Mouse (Mus musculus) left cerebral cortex, adult 2 months (tissue): ENCODE results near the gene Agpat4. TPM values are rescaled to one million over a fixed set of nuclear protein-coding genes. Genes with fewer than 3 reads are reported as not detected.

Experiments used
- DNase-seq, 2 experiments: peaks; one replicate each; pipeline ENCODE4 v3.0.0; 2021 to 2022; ENCODE audit warnings: low spot score in 2 of 2, mixed read lengths in 1 of 2; ENCODE audit errors: extremely low spot score in 1 of 2
- H3K27ac ChIP-seq: fragments of 200-600 bp; 2 replicates; pipeline ENCODE4 v1.8.1; 2022
- H3K4me3 ChIP-seq: fragments of 200-600 bp; 2 replicates; pipeline ENCODE4 v1.8.1; 2022
- CTCF ChIP-seq: fragments of 200-600 bp; IDR thresholded peaks from 2 replicates; pipeline ENCODE4 v1.8.1; 2022; ENCODE audit warnings: antibody characterized with exemption, mild to moderate bottlenecking, moderate library complexity
- intact Hi-C: fragments of 180-260 bp; cut with DNase I; formaldehyde crosslinking; loops from one replicate; pipeline ENCODE4 v1.15.1; 2025
- total RNA-seq, 2 experiments: library from RNA; stranded (reverse); gene quantifications; 2 replicates each; pipeline ENCODE4 v1.2.3; 2021

Gene Agpat4
- total RNA-seq, 2 experiments from 2014 or later, result 55.8 to 59.3 TPM

- Histone ChIP-seq H3K27ac (no peak overlapping the region), H3K4me3 (no peak overlapping the region)
- TF ChIP-seq CTCF, result no peak
- intact Hi-C loops, result no loop called here
- DNase-seq, result no peak
These were observed 86.1 kb downstream of the Agpat4 start for GRCm38 (mm10) chr17:12204689-12205014.

- Histone ChIP-seq H3K4me3 (no peak overlapping the region), H3K27ac (no peak overlapping the region)
- intact Hi-C loops, result no loop called here
- no peak for DNase-seq
- no peak for TF ChIP-seq CTCF
These were observed 86.7 kb downstream of the Agpat4 start for GRCm38 (mm10) chr17:12205015-12205693.

- no peak for DNase-seq
- TF ChIP-seq CTCF, result no peak
These were observed 87.2 kb downstream of the Agpat4 start for GRCm38 (mm10) chr17:12205694-12206075.

GRCm38 (mm10) chr17:12206248-12206647 is 87.7 kb downstream of the Agpat4 start:
- DNase-seq, result no peak
- H3K27ac ChIP-seq, result no peak overlapping the region
- intact Hi-C loops, result no loop called here
- no peak overlapping the region for H3K4me3 ChIP-seq
- TF ChIP-seq CTCF, result no peak

More at GRCm38 (mm10) chr17:12205694-12206075, 87.2 kb downstream of the Agpat4 start:
- no peak overlapping the region for H3K4me3 ChIP-seq
- intact Hi-C loops, result no loop called here
- no peak overlapping the region for H3K27ac ChIP-seq

- intact Hi-C loops, result no loop called here
- no peak for TF ChIP-seq CTCF
- DNase-seq, result no peak
- Histone ChIP-seq H3K27ac (no peak overlapping the region), H3K4me3 (no peak overlapping the region)
These were observed 88.6 kb downstream of the Agpat4 start for GRCm38 (mm10) chr17:12207022-12207548.

GRCm38 (mm10) chr17:12209481-12209880 is 91.0 kb downstream of the Agpat4 start:
- H3K4me3 ChIP-seq, result no peak overlapping the region
- intact Hi-C loops, result no loop called here
- no peak for TF ChIP-seq CTCF
- H3K27ac ChIP-seq, result no peak overlapping the region
- DNase-seq, result no peak

- peak; percentile 100 for TF ChIP-seq CTCF
- no peak overlapping the region; the same call in 1 of the 2 replicates for H3K27ac ChIP-seq
- intact Hi-C loops, result loop anchor here (1.0 kb wide), 1 partner anchor 171 kb away; no protein-coding TSS in a partner anchor
- peak; percentile 79 to 90 for DNase-seq
- no peak overlapping the region for H3K4me3 ChIP-seq
These were observed 92.1 kb downstream of the Agpat4 start for GRCm38 (mm10) chr17:12210544-12211132.

GRCm38 (mm10) chr17:12211890-12212289 is 93.4 kb downstream of the Agpat4 start:
- no peak for TF ChIP-seq CTCF
- intact Hi-C loops, result loop anchor here (2.0 kb wide), 1 partner anchor 93 kb away; the partner anchor contains the start of gene Agpat4
- no peak for DNase-seq
- Histone ChIP-seq H3K27ac (peak overlapping the region; percentile 25; the same call in 1 of the 2 replicates), H3K4me3 (no peak overlapping the region)

GRCm38 (mm10) chr17:12212341-12212740 is 93.8 kb downstream of the Agpat4 start:
- H3K27ac ChIP-seq, result peak overlapping the region; percentile 25; the same call in 1 of the 2 replicates
- no peak overlapping the region for H3K4me3 ChIP-seq
- no peak for TF ChIP-seq CTCF
- intact Hi-C loops, result loop anchor here (2.0 kb wide), 1 partner anchor 94 kb away; the partner anchor contains the start of gene Agpat4
- DNase-seq, result peak; percentile 43 to 54

- Histone ChIP-seq H3K4me3 (no peak overlapping the region), H3K27ac (no peak overlapping the region; the same call in 1 of the 2 replicates)
- DNase-seq, result no peak
- intact Hi-C loops, result loop anchor here (2.0 kb wide), 1 partner anchor 95 kb away; the partner anchor contains the start of gene Agpat4
- no peak for TF ChIP-seq CTCF
These were observed 94.9 kb downstream of the Agpat4 start for GRCm38 (mm10) chr17:12213430-12213829.

- no peak for TF ChIP-seq CTCF
- H3K27ac ChIP-seq, result no peak overlapping the region
- H3K4me3 ChIP-seq, result no peak overlapping the region
- DNase-seq, result no peak
- intact Hi-C loops, result no loop called here
These were observed 97.7 kb downstream of the Agpat4 start for GRCm38 (mm10) chr17:12216224-12216623.

- no peak for TF ChIP-seq CTCF
- H3K27ac ChIP-seq, result peak overlapping the region; percentile 28; the same call in 1 of the 2 replicates
- DNase-seq, result peak in 1 of 2 experiments; percentile 45
- no peak overlapping the region for H3K4me3 ChIP-seq
- intact Hi-C loops, result no loop called here
These were observed 103.4 kb downstream of the Agpat4 start for GRCm38 (mm10) chr17:12221926-12222325.
